Mouse (Mus musculus): ENCODE measurements at regions not wholly inside any gene's neighbourhood (a gene's known extent, or its start where the extent isn't known, plus 50 kb on each side); places are given as distances from the start of the nearest gene placed in this dataset.

DNA sequence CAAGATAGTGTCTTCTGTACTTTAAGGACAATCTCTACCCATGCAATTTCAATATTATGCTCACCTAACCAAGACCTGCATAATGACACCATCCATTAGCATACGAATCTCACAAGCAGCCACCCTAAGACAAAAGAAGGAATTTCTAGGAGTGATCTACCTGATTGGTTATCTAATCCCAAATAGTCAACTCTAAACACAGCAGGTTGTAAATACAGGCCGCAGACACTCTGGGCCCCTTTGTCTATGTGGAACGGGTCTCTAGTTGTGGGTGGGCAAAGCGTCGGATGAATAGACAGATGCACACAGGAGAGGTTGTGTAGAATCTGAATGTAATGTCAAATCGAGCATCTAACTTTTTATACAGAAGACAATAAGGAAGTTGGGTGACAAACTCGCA, 91.0 kb upstream of the Spef2 start:
- no peaks in the 10 kb centered on the region; a peak in 2 of 4 replicates for H3K27me3 ChIP-seq (ENCODE audit: control insufficient read depth in 1 of 2, insufficient read depth in 2 of 2, low read length in 2 of 2)
- no peaks in the 10 kb centered on the region for H3K79me2 ChIP-seq (ENCODE audit: control insufficient read depth, insufficient read depth, low read length, poor library complexity)
- TF ChIP-seq NELFE (IDR thresholded peaks at IDR 0.05; ENCODE audit: low read depth, low read length): no peak
- TF ChIP-seq TBP (IDR thresholded peaks at IDR 0.05; ENCODE audit: low read depth, low read length): no peak
- no peak for TF ChIP-seq CHD2 (IDR thresholded peaks at IDR 0.05; ENCODE audit: low read length)
- TF ChIP-seq KAT2A (conservative IDR thresholded peaks at IDR 0.05; ENCODE audit: low read depth, low read length): no peak
- no peak for TF ChIP-seq NRF1 (IDR thresholded peaks at IDR 0.05; ENCODE audit: insufficient read depth, low read depth, low read length, poor library complexity, severe bottlenecking)
- TF ChIP-seq POLR2A (IDR thresholded peaks at IDR 0.05; ENCODE audit: control insufficient read depth in 1 of 2, insufficient read depth in 1 of 2, low read depth in 1 of 2, low read length in 2 of 2, poor library complexity in 1 of 2): no peak
- no peak for TF ChIP-seq SMC3 (IDR thresholded peaks at IDR 0.05; ENCODE audit: low read depth, low read length)
- no peak for TF ChIP-seq ZKSCAN1 (IDR thresholded peaks at IDR 0.05; ENCODE audit: low read depth, low read length)
- no peak for TF ChIP-seq POLR2AphosphoS2 (IDR thresholded peaks at IDR 0.05; ENCODE audit: low read length)
- TF ChIP-seq ZC3H11A (IDR thresholded peaks at IDR 0.05; ENCODE audit: low read depth, low read length): no peak
- TF ChIP-seq MAFK (IDR thresholded peaks at IDR 0.05; ENCODE audit: borderline replicate concordance, low read depth, low read length): no peak
- no peak for TF ChIP-seq RCOR1 (IDR thresholded peaks at IDR 0.05; ENCODE audit: low read depth, low read length)
- no peaks in the 10 kb centered on the region for H3K36me3 ChIP-seq (ENCODE audit: control insufficient read depth in 1 of 2, insufficient read depth in 2 of 2, low read length in 2 of 2)
- no peak overlapping the region for H3K27ac ChIP-seq (ENCODE audit: control insufficient read depth, low read depth, low read length)
- no peak overlapping the region for H3K9ac ChIP-seq (ENCODE audit: control insufficient read depth, low read depth, low read length, poor library complexity, severe bottlenecking)
- no peak for DNase-seq (ENCODE audit: low read depth, low spot score)
- H3K9me3 ChIP-seq (replicated peaks; ENCODE audit: insufficient read depth, low read length): no peaks in the 10 kb centered on the region
- H3K4me1 ChIP-seq (ENCODE audit: control insufficient read depth in 1 of 2, insufficient read depth in 2 of 2, low read length in 2 of 2): no peaks in the 10 kb centered on the region
- no peak overlapping the region for H3K4me3 ChIP-seq (ENCODE audit: control insufficient read depth in 1 of 2, insufficient read depth in 1 of 2, low read depth in 2 of 2, low read length in 2 of 2)

DNA sequence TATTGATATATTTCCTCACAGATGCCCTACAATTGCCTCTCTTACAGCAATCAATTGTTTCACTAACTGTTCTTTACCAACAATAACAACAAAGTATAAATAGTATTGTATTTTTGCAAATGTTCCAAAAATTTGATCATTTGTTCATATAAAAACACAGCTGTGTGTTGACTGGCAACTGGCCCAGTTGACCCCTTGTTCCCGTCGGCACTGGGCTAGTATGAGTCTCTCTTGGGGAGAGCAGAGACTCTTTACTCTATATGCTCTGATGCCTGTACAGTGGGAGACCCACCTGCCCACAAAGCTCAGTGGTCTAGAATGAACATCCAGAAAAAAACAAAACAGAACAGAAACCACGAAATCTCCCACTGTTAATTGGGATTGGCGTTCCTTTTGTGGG, 86.4 kb upstream of the Spef2 start:
- TF ChIP-seq POLR2AphosphoS2 (IDR thresholded peaks at IDR 0.05; ENCODE audit: low read length): no peak
- no peak for TF ChIP-seq MYC (IDR thresholded peaks at IDR 0.05; ENCODE audit: low read depth, low read length)
- no peak for TF ChIP-seq USF2 (IDR thresholded peaks at IDR 0.05; ENCODE audit: borderline replicate concordance in 1 of 2, insufficient read depth in 1 of 2, low read depth in 1 of 2, low read length in 2 of 2)
- TF ChIP-seq NELFE (IDR thresholded peaks at IDR 0.05; ENCODE audit: low read depth, low read length): no peak
- no peak for TF ChIP-seq POLR2AphosphoS5 (IDR thresholded peaks at IDR 0.05; ENCODE audit: borderline replicate concordance, low read depth, low read length)
- Histone ChIP-seq H3K79me2 (ENCODE audit: control insufficient read depth, insufficient read depth, low read length, poor library complexity) (no peaks in the 10 kb centered on the region), H3K9ac (ENCODE audit: control insufficient read depth, low read depth, low read length, poor library complexity, severe bottlenecking) (no peak overlapping the region), H3K9me3 (replicated peaks; ENCODE audit: insufficient read depth, low read length) (no peaks in the 10 kb centered on the region), H3K27me3 (ENCODE audit: control insufficient read depth in 1 of 2, insufficient read depth in 2 of 2, low read length in 2 of 2) (peaks cover 0 to 1% of the 10 kb centered on the region in 2 experiments; a peak in 2 of 4 replicates), H3K4me1 (ENCODE audit: control insufficient read depth in 1 of 2, insufficient read depth in 2 of 2, low read length in 2 of 2) (no peaks in the 10 kb centered on the region), H3K27ac (ENCODE audit: control insufficient read depth, low read depth, low read length) (no peak overlapping the region), H3K36me3 (ENCODE audit: control insufficient read depth in 1 of 2, insufficient read depth in 2 of 2, low read length in 2 of 2) (no peaks in the 10 kb centered on the region), H3K4me3 (ENCODE audit: control insufficient read depth in 1 of 2, insufficient read depth in 1 of 2, low read depth in 2 of 2, low read length in 2 of 2) (no peak overlapping the region)
- DNase-seq (ENCODE audit: low read depth, low spot score): no peak

DNA sequence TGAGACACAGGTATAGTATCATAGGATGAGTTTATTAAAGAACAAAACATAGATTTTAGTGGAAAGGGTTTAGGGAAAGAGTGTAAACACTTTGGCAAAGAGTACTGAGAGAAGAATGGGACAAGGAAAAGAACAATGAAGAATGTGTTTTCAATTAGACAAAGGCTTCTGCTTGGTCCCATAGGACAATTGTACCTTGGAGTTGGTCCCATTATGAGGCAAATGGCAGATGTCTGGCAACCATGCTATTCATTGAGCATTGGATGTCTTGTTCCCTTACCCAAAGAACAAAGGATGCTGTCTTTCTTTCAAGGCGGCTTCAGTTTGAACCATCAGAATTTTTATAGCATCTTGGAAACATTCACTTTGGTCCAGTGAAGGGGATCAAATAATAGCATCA, 55.8 kb upstream of the Spef2 start:
- no peaks in the 10 kb centered on the region for H3K4me1 ChIP-seq (ENCODE audit: control insufficient read depth in 1 of 2, insufficient read depth in 2 of 2, low read length in 2 of 2)
- no peak overlapping the region for H3K9ac ChIP-seq (ENCODE audit: control insufficient read depth, low read depth, low read length, poor library complexity, severe bottlenecking)
- no peak overlapping the region for H3K4me3 ChIP-seq (ENCODE audit: control insufficient read depth in 1 of 2, insufficient read depth in 1 of 2, low read depth in 2 of 2, low read length in 2 of 2)
- no peak for DNase-seq (ENCODE audit: low read depth, low spot score)
- H3K27ac ChIP-seq (ENCODE audit: control insufficient read depth, low read depth, low read length): no peak overlapping the region
- H3K9me3 ChIP-seq (replicated peaks; ENCODE audit: insufficient read depth, low read length): no peaks in the 10 kb centered on the region
- no peaks in the 10 kb centered on the region for H3K79me2 ChIP-seq (ENCODE audit: control insufficient read depth, insufficient read depth, low read length, poor library complexity)
- H3K27me3 ChIP-seq (ENCODE audit: control insufficient read depth in 1 of 2, insufficient read depth in 2 of 2, low read length in 2 of 2): peaks cover 0 to 2% of the 10 kb centered on the region in 2 experiments; a peak in 1 of 4 replicates
- H3K36me3 ChIP-seq (ENCODE audit: control insufficient read depth in 1 of 2, insufficient read depth in 2 of 2, low read length in 2 of 2): no peaks in the 10 kb centered on the region
- TF ChIP-seq TBP (IDR thresholded peaks at IDR 0.05; ENCODE audit: low read depth, low read length) (no peak), MXI1 (IDR thresholded peaks at IDR 0.05; ENCODE audit: low read depth, low read length) (no peak), RAD21 (IDR thresholded peaks at IDR 0.05; ENCODE audit: low read depth, low read length) (no peak), MYC (IDR thresholded peaks at IDR 0.05; ENCODE audit: low read depth, low read length) (no peak), GATA1 (IDR thresholded peaks at IDR 0.05; ENCODE audit: low read depth, low read length) (no peak), ZKSCAN1 (IDR thresholded peaks at IDR 0.05; ENCODE audit: low read depth, low read length) (no peak), ZNF384 (IDR thresholded peaks at IDR 0.05; ENCODE audit: low read depth, low read length) (no peak), TAL1 (IDR thresholded peaks at IDR 0.05; ENCODE audit: low read length) (no peak), MAZ (IDR thresholded peaks at IDR 0.05; ENCODE audit: low read depth, low read length) (no peak), CTCF (IDR thresholded peaks at IDR 0.05 in 2 of 3, conservative IDR thresholded peaks at IDR 0.05 in 1 of 3; ENCODE audit: control insufficient read depth in 1 of 3, insufficient read depth in 1 of 3, low read depth in 2 of 3, low read length in 3 of 3, poor library complexity in 1 of 3, severe bottlenecking in 1 of 3) (no peak), BHLHE40 (IDR thresholded peaks at IDR 0.05; ENCODE audit: borderline replicate concordance, low read depth, low read length) (no peak), RCOR1 (IDR thresholded peaks at IDR 0.05; ENCODE audit: low read depth, low read length) (no peak), MAFK (IDR thresholded peaks at IDR 0.05; ENCODE audit: borderline replicate concordance, low read depth, low read length) (no peak), UBTF (IDR thresholded peaks at IDR 0.05; ENCODE audit: borderline replicate concordance, insufficient read depth, low read depth, low read length) (no peak), KAT2A (conservative IDR thresholded peaks at IDR 0.05; ENCODE audit: low read depth, low read length) (no peak), ZC3H11A (IDR thresholded peaks at IDR 0.05; ENCODE audit: low read depth, low read length) (no peak), E2F4 (IDR thresholded peaks at IDR 0.05; ENCODE audit: borderline replicate concordance, low read depth, low read length) (no peak)

Data from MEL (cell line).